Mouse (Mus musculus) c-Kit-positive CD71-positive TER-119-positive erythroid progenitor cells, embryonic 14.5 days (primary cell): ENCODE measurements around the gene Ppp1r9a.

Experiments
- DNase-seq: peaks from one replicate; pipeline ENCODE4 v3.0.0-alpha.2; 2013; ENCODE audit warnings: low spot score

Ppp1r9a gene

DNA sequence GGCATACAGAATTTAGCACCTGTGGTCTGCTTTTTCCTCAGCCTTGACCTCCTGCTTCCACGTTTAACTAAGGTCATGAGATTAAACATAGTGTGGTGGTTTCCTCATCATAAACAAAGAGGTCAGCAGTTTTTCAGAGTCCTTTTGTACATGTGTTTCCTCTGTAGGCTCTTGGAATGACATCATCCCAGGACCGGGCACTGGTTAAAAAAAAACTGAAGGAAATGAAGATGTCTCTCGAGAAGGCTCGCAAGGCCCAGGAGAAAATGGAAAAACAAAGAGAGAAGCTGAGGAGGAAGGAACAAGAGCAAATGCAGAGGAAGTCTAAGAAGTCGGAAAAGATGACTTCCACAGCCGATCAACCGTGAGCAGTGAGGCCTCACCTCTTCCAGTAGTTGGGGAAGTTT, 256.7 kb downstream of the Ppp1r9a start:
- no peak for DNase-seq

DNA sequence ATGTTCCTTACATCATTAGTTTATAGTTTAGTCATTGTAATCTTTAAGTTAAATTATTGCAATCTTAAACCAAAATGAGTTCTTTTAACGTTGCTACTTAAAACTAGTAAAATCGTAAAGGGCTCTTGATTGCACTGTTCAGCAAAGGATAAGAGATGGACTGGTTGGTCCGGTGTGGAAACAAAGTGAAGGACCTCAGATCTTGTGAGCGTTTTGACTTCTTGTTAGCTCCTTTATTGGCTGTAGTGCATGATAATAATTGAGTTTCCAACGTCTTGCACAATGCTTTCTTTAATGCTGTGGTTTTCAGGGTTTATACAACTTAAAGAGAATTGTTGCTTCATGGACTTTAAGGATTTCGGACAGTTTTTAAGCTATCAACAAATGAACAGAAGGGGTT, 259.3 kb downstream of the Ppp1r9a start:
- no peak for DNase-seq

DNA sequence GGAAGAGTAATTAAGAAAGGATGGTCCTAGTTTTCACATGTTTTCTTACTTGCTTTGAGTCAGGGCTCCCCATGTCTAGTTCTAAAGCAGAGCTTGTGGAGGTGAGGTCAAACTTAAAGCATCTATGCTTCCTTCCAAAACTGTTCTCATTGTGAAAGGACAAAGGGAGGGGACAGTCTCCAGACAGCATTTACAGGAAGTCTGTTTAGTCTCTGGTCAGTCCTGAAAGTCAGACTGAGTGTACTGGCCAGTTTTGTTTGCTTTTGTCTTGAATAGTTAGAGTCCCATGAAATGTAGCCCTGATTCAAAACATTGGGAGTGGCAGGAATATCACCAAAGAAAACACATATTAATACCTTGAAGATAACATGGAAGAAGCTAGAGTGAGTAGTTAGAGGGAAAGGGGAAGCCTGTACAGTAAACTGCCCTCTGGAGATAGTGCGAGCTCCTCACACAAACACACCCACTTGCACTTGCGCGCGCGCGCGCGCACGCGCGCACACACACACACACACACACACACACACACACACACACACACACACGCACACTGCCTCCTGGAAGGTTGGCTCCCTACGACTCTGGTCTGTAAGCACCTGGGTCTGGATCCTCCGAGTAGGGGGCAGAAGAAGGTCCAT, 260.9 kb downstream of the Ppp1r9a start:
- DNase-seq = no peak

DNA sequence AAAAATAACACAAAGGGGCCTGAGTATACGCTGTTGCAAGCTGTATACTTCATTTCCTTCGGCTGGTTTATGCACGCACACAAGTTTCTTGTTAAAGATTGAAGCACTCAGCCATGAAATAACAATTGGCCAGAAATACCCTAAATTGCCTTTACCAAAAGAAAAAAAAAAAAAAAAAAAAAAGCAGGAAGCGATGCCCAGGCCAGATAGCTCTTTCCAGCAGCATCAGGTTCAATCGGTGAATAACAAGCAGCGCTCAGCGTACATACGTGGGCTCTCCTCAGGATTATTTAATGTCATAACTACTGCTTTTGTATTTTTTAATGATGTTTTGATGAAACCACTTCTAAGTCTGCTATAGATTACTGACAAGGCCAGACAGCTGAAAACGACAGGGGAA, 262.1 kb downstream of the Ppp1r9a start:
- no peak for DNase-seq

DNA sequence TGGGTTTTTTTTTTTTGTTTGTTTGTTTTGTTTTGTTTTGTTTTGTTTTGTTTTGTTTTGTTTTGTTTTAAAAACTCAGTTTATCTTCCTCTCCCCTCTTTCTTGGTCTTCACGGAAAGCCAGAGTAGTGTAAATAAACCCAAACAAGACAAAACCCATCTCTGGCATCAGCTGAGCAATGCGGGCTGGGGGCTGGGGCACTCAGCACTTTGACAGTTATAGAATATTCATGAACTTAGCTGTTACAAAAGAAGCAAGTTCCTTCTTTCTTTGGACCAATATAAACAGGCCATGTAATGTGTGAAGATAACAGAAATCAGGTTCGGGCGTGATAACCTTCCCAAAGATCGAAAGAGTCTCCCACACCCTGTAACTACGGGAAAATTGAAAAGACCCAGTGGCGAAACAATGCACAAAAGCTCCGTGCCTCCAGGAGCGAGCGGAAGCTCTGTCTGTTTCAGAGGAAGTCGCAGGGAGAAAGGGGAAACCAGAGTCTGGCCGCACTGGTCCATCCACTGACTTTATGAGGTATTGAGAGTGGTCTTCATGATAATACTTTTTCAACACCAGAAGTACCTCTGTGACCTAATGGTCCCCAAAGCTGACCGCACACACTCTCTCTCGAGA, 264.4 kb downstream of the Ppp1r9a start:
- no peak for DNase-seq

DNA sequence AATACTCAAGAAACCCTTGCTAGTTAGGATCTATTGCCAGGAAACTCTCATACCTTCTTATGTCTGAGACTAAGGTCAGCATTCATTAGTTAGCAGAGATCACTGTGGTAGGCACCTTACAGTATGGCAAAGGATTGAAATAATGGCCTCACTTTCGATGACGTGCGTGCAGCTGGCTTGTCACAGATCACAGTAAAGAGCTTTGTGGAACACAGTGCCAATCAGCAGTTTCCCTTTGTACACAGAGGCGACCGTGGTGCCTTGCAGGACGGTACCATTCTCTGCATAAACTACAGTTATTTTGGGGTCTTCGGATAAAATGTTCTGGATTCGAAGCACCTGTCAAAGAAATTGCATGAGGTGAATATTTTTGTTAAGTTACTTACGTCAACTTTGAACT, 265.4 kb downstream of the Ppp1r9a start:
- DNase-seq = no peak

DNA sequence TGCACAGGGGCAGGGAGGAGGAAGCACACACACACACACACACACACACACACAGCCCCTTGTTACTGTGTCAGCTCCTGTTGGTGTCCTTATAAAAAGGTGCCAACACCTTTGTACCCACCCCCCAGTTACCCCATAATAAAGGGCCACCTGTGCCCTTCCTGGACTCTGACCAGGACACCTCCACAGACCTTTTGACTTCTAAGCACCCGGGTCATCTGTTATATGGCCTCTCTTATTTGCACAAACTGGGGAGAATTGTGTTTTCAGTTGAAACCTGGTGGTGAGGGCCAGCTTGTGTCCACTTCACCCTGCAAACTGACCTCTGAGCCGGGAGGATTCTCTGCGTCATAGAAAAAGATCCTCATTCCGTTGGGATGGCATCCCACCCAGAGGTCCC, 268.7 kb downstream of the Ppp1r9a start:
- no peak for DNase-seq

DNA sequence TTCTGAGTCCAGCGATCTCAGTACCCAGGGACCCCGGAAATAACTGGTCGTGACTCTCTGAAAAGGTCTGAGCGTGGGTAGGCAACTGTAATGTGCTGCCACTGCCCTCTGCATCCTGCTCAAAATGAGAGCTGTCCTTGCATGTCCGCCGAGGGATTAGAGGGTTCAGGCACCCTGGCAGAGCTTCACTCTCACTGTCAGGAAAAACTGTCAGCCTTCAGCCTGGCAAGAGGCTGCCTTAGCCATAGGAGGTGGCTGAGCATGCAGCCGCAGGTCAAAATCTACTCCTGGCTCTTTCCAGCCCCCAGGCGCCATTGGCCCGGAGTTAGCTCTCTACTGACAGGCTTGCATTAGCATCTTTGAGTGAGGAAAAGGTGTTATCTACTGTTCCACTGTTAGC, 269.9 kb downstream of the Ppp1r9a start:
- DNase-seq = no peak

DNA sequence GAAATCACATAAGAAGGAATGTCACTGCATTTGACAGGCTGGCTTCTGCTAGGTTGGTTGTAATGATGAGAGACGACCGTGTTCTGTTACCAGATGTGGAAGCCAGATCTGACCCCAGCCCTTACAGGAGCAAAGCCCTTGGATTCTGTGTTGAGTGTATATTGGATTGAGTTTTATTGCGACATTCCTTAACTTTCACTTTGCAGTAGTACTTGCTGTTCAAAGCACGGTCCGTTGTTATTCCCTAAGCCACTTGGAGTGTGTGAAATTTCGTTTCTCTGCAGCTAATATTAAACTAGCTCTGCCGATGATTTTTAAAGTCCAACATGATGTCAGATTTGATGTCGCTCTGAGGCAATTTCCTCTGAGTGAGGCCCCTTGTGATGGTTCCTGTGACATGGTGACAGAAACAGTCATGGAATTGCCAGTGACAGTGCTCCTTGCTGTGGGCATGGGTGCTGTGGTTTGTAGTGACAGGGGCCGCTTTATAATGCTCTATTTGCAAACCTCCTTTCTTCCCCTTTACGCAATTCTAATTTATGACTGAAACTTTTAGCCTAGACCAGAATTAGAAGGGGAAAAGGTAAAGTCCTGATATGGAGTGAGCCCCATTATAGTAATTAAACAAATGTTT, 271.6 kb downstream of the Ppp1r9a start:
- DNase-seq = no peak

DNA sequence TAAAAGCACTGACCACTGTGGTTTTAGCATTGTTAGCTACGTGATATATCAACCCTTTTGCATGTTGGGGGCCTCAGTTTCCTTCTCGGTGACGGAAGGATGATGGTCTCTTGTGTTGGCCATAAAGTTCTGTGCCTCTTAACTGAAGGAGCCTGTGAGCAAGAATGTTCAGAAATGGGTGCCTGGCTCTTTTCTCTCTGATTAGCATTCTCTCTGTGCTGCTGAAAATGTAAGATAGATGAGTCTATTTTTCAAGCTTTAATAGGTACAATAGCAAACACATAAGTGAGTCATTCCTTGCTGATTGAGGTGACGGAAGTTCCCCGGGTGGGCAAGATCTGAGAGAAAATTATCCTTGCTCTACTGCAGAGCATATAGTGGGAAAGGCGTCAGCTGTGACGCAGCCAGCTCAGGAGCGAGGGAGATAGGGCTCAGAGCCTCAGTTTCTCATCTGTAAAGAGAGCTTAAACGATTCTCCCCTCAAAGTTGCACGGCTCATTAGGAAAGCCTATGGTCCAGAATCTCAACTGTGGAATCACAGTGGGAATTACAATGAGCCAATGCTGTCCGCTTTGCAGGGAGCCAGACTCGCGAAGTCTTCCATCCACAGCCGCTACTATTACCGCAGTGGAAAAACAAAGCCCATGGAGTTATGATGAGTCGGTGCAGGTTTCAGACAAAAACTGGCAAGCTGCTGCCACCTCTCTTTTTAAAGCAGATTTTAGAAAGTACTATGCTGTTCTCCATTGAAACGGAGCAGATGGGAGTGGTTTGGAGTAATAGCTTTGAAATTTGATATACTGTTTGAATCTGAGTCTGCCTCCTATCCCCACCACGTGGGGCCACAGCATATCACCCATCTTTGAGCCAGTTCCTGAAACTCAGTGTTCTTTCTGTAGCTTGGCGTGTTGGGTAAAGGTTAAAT, 275.5 kb downstream of the Ppp1r9a start:
- no peak for DNase-seq

DNA sequence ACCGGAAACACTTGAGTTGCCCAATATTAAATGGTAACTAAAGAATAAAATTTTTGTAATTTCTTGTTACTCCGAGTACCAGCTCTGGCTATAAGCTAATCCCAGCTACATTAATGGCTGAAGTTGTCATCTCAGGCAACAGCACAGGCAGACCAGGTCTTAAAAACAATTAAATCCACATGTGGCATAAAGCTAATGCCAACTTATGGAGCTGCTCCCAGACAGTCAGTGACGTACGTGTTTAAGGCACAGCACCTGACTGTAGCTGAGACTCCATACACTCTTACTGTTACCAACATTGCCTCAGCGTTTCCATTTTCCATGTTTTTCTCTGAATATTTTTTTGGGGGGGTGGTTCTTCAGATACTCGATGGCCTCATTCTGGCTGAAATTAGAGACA, 276.5 kb downstream of the Ppp1r9a start:
- DNase-seq = no peak

DNA sequence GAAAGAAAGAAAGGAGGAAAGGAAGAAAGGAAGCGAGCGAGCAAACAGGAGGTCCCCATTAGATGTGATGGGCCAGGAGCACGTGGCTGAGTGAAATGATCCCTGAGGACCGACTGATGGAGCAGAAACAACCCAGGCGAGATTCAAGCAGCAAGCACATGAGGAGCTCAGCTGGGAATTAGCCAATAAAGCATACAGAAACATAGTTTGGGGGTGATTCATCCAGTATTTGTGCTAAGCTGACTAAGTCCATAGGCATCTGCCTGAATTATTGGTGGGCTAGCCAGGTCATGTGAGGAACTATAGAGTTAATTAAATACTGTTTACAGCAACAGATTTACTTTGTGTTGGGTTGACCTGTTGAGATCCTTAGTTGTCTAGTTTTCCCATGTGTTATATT, 277.9 kb downstream of the Ppp1r9a start:
- no peak for DNase-seq

DNA sequence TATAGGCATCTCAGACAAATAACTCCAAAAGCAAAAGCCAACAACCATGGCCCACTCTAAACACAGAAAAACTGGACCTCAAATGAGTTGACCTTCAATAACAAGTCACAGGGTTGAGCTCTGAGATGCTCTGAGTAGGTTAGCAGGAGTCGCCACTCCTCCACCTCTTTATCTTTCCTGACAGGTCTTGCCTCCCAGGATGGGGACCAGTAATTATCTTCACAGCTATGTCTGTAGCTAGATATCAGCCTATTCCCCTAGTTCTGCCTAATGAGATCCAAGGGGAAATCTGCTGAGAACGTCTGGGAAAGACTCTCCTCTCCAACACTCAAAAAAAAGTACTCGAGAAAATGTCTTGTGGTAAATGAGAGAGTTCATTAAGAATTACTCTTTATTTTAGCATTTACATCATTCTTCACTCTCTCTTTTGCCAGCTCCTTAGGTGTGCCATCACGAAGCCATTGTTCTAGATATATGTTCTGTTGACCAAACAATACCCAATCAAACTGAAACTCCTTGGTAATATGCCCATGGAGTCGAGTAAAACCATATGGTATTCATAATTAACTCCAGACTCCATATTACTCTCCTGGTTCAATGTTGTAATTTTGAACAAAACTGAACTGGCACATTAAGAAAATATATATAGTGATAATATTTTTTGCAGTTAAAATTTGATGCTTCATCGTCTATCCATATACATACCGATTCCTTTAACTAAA, 283.7 kb downstream of the Ppp1r9a start:
- peak; percentile 54 for DNase-seq

DNA sequence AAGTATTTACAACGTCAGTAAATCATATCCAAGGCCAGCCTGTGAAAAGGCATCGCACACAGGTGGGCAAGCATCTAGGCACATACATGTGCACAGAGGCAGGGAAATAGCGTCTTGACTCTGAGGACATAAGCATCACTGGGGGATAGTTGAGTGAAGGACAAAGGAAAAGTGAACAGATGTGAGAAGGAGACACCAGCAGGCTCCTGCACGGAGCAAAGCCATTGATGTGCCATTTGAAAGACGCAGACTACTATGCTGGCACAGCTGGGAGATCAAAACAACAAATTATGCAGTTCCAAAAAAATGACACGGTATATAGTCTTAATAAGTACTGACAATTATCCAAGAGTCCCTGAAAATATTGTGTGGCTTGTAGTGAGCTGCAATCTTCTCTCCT, 284.9 kb downstream of the Ppp1r9a start:
- DNase-seq = no peak

DNA sequence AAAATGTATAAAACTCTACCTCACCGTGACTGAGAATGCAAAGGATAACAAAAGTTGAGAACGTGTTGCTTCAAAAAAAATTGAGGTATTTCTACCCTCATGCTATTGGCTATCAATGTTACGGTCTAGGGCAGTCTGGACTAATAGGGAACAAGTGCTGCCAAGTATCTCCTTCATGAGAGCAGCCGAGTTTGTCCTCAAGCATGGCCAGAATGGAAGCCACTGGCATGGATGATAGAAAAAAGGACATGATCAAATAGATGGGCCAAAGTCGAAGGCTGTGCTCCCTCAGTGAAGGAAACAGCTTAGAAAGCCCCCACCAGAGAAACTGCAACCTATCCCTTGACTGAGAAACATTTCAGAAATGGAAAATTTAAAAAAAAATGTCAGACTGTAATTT, 285.3 kb downstream of the Ppp1r9a start:
- no peak for DNase-seq

DNA sequence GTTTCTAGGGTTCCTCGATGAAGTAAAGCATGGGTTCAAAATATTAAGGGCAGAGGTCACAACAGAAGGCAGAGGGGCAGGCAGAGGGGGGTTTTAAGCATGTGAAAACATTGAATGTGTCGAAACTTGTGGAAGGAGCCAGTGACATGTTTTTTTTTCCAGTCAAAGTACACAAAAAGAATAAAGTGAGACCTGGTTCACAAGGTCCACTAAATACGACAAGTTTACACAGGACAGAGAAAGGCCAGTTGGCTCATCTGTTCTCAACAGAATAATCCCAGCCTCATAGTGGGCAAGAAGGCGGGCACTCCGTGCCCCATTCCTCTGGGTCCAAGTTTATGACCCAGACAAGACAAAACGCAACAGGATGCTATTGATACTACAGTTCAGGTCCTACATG, 286.2 kb downstream of the Ppp1r9a start:
- no peak for DNase-seq

DNA sequence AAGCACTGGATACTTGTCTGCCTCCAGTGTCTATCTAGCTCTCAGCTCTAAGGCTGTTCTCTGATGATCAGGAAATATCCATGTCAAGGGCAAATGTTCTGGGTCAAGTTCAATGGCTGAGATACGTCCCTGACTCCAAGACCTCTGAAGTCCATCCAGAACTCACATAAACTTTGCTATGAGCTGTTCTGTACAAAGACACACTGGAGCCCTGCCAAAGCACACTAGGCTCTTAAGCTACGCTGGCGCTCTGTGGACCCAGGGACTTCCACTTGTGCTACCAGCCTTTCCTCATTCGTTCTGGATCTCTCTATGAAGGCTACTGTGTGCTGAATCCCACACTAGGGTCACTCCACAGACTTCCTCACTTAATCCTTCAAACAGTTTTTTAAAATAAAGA, 286.8 kb downstream of the Ppp1r9a start:
- DNase-seq = no peak

DNA sequence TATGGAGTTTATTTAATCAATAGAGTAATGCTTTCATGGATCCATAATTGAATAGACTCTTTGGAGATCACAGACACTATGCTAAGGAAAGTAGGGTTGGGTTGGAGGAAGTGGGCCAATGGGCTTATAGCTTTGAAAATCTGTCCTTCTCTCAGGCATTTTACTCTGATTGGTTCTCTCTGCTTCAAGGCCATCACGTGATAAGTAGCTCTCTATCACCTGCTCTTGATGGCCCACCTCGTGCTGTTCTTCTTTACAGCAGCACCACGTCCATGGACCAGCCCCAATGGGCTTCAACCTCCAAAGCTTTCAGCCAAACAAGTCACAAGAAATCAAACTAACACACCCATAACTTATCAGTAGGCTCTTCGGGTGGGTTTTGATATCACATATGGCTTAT, 288.0 kb downstream of the Ppp1r9a start:
- no peak for DNase-seq

DNA sequence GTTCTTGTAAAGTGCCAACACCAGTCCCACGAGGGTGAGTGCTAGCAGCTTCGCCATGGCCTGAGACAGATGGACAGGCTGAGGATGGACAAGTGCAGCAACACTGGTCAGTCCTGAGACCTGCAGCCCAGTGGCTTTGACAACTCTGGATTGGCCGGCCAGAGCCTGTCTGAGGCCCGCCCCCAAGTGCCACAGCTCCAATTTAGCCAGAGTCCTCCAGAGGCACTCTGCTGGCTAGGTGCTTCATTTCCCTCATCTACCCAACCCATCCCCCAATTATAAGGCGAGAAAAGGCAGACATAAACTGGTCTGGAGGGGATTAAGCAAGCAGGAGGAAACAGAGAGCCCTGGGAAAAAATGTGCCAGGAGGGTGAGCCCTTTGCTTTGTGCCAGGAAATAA, 291.0 kb downstream of the Ppp1r9a start, which contains the start of gene Pon1:
Gene Pon1 (minus strand): TSS at position 254 of the 400 bp plus-strand sequence.
- DNase-seq = no peak

DNA sequence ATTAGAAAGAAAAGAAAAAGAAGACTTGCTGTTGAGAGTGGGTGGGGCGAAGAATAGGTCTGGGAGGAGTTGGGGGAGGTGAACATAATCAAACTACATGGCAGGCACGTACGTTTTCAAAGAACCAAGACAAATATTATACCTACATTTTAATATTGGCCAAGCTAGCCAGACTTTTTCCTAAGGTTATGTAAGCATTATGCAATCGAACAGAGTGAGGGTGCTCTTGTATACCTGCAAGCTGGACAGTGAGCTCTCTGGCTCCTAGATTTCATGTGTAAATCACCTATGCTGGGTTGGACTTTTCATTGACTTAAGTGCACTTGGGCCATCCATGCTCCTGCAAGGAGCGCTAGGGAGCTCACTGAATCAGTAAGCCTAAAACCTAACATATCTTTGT, 295.9 kb downstream of the Ppp1r9a start:
- DNase-seq = no peak

DNA sequence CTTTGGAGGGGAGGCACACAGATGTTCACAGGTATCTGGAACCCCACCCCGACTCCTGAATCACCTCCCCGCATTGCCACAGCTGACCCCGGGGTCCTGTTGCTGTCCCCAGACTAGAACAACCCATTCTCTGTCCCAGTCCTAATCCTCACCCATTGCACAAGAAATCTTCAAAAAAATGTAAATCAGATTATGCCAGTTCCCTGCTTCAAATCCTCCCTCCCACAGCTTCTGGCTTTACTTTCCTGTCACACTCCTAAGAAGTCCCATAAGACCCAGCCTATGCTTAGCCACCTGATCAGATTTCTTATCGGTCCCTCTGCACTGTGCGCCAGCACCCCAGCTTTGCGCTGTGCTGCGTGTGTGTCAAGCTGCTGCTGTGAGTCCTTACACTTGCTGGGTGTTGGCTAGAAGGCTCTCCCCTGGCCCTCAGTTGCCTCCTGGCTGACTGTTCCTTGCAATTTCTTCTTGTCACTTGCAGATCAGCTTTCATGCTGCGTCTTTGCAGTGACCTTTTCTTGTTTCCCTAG, 296.7 kb downstream of the Ppp1r9a start:
- DNase-seq = no peak

DNA sequence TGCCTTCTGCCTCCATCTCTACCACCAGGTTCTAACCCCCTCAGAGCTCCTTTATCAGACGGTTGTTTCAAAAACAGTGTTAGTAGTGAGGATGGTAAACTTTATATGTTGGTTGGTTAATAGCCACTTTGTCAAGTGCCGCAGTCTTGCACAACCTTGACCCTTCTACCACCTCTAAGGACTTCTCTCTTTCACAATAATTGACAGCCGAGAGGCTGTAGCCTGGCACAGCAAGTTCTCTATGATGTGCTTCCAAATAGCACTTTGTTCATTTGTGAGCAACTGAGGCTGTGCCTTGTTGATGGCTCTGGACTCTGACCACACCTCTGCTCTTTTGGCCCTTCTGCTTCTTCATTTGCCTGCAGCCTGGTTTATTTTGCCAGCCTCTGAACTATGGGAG, 297.2 kb downstream of the Ppp1r9a start:
- DNase-seq = no peak
